Mouse (Mus musculus) lung, postnatal 25 days (tissue): ENCODE measurements around the gene Sdf4.

ENCODE experiments used
- DNase-seq: peaks from one replicate; pipeline ENCODE4 v3.0.0; 2022; ENCODE audit warnings: low spot score

The Sdf4 gene

DNA sequence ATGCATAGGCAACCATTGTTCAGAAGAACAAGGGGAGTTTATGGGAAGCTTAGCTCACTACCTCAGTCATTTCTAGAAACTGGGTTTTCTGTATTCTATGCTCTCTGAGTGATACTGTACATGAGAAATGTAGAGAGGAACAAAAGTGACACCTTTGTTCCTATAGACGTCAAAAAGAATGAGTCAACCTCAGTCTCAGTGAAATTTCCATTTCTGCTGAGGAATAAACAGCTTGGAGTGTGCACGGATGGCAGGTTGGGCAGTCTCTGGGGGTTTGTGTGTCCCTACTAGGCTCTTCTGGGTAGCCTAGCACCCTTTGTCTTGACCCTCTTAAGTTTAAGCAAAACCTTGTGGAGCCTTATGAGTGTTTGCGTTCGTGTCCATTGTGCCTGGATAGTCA lies 15.7 kb downstream of the Sdf4 start:
- DNase-seq = no peak

DNA sequence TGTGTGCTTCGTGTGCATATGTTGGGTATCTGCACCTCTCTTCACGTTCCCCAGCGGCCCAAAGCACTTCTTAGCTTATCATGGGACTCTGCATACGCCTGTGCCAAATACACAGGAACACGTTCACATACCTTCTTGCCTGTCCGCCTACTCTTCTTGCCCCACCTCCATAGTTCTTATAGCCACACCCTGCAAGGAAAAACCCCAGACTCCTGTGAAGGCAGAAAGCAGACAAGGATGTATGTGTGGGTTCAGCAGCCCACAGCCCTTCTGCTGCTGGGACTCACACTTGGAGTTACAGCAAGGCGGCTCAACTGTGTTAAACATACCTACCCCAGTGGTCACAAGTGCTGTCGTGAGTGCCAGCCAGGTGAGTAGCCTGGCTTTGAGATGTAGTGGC lies 21.0 kb downstream of the Sdf4 start, which contains the start of gene Tnfrsf4:
TSS of gene Tnfrsf4 (plus strand) at position 207 of the 400 bp plus-strand sequence.
- DNase-seq = no peak

DNA sequence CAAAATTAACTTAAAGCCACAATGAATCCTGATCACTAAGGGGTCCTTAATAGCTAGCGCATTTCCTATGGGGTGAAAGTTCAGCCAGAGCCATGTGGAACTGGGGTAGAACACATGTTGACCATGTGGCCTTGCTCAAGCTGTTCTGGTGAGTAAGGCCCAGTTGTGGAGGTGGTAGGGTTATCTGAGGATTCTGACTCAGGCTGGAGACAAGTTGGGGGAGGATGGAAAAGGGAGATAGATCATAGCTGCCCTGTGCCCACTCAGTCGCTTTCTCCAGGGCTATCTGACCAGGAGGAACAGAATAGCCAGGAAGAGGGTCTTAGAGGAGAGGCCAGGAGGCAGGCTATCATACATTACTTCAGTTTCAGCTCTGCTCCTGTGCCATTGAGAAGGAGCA lies 21.8 kb downstream of the Sdf4 start:
- no peak for DNase-seq

DNA sequence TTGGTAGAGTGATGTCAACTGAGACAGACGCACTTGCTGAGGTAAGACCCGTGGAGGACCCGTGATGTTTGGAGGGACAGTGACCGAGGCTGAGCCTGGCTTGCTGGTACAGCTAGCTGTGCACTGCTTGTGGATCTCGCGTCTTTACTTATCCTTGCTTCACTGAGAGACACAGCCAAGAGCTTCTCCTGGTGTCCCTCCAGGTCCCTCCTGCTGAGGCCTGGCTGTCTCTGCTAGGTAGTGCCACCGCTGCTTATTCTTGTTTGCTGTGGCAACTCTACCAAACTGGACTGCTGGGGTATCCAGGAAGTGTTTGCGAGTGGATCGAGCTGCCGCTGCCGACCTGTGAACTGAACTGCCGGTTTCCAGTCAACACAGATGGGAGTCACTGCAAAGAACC lies 27.1 kb downstream of the Sdf4 start:
- no peak for DNase-seq

DNA sequence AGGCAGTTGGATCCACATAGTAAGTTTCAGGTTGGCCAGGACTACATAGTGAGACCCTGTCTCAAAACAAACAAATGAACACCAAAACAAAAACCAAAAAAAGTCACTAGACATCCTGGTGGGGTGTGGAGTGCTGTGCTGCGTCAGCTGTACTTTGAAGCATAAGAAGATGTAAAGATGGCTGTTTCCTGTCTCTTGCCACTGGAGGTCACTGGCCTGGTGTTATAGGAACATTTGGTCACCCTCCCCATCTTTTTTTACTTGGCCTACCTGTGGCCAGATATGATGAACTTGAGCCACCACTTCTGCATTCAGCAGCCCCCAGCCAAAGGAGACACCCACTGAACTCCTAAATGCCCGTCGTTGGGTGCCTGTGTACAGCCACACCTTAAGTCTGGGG lies 28.7 kb downstream of the Sdf4 start:
- DNase-seq = no peak

DNA sequence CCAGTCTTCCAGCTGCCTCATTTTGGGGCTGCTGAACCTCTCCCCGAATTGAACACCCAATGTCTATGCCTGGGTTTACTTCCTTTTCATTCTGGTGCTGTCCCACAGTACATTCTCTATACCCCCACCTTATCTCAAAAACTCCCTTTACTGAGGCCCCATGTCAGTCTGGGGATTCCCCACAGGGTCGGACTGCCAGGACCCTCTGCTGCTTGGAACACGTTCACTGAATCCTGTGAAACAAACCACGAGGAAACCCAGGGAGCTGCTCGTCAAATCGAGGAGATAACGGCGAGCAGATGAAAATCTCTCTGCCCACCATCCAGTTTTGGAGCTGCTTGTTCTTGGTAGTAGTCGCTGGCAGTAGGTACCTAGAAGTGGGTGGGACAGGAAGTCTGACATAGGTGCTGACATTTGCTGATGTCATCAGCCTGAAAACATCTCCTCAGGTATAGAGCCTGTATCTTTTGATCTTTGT lies 29.3 kb downstream of the Sdf4 start:
- peak; percentile 26 for DNase-seq

DNA sequence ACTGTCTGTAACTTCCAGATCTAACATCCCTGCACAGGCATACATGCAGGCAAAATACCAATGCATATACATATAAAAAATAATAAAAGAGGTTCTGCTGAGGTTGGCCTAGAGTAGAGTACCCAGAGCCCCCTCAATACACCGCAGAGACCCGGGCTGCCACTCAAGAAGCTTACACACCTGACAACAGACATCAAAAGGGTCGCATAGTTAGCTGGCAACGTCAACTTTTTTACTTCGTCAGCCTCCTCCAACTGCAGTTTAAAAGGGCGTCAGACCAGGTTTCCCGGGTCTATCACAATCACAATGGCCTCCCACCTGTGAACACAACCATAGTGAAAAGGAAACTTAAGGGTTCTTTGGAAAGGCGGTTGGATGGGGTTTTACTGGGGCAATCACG lies 30.8 kb downstream of the Sdf4 start:
- DNase-seq = no peak

DNA sequence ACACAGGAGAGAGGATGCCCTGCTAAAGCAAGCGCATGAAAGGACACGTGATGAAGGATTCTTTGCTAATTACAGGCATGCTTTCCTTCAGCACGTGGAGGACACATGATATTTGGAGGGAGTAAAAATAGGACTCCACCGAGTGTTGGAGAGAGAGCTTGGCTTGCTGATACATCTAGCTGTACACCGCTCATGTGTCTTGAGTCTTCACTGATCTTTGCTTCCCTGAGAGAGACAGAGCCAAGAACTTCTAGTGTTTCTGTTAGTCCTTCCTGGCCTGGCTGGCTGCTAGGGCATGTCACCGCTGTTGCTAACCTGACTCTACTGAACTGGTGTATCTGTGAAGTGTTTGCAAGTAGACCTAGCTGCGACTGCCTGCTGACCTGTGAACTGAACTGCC lies 31.5 kb downstream of the Sdf4 start:
- no peak for DNase-seq

DNA sequence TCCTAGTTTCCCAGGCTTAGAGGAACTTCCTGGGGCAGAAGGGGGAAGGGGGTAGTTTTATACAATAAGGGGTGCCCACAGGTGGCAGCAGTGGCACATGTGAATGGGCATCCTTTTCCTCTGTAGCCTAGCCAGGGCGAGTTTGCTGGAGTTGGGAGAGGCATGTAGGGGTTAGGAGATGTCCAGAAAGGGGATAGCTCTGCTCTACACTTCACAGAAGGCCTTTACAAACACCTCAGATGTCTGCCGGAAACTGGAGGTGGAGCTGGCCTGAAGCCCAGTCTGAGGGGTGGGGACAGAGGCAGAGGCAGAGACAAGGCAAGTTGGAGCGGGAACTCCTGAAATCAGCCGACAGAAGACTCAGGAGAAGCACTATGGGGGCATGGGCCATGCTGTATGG lies 33.3 kb downstream of the Sdf4 start, which contains the start of gene Tnfrsf18:
TSS of gene Tnfrsf18 (plus strand) at position 152 of the 400 bp plus-strand sequence.
- peak; percentile 42 for DNase-seq

DNA sequence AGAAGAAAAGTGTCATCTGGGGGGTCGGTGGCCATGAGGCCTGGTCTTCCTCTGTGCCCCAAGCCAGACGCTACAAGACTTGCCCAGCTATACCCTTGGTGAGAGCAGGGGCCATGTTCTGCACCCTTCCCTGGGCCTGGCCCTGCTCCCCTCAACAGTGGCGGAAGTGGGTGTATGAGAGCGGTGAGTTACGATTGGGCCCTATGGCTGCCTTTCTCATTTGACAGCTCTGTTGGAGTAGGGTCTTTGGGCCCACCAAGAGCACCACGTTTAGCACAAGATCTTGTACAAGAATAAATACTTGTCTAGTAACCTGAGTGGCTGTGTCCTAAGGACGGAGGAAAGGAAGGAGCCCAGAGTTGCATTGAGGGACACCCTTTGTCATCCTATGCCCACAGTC lies 35.9 kb downstream of the Sdf4 start:
- DNase-seq = no peak

DNA sequence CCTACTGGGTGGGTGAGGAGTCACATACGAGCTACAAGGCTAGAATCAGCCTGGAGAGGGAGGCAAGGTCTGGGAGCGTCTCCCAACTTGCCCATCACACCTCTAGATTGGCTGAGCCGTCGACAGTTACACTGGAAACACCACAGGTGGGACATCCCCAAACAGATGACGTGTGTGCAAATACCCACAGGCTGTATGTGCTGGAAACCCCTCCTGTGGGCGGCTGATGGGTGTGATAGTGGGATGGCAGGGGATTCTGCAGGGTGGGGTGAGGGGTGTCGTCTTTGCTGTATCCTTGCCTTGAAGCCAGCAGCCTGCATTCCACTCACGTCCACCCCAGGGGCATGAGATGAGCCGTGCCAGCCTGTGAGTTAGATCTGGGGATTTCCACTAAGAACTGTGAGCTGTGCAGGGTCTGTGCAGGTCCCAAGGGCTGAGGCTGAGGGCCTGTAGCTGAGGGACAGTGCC lies 38.0 kb downstream of the Sdf4 start:
- DNase-seq = no peak

DNA sequence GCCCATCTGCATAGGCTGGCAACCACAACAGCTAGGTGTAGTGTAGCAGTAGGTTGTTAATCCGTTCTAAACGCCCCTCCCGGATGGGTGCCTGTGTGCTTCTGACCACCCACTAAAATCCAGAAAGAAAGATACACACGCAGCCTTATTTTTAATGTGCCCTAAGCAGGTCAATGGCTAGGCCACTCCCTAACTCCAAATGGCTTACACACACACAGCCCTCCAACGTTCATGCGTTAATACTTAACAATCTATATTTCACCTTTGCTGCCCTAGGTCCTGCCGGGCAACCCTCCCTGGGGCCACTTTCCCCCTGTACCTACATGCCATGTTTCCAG lies 38.6 kb downstream of the Sdf4 start:
- DNase-seq = no peak

DNA sequence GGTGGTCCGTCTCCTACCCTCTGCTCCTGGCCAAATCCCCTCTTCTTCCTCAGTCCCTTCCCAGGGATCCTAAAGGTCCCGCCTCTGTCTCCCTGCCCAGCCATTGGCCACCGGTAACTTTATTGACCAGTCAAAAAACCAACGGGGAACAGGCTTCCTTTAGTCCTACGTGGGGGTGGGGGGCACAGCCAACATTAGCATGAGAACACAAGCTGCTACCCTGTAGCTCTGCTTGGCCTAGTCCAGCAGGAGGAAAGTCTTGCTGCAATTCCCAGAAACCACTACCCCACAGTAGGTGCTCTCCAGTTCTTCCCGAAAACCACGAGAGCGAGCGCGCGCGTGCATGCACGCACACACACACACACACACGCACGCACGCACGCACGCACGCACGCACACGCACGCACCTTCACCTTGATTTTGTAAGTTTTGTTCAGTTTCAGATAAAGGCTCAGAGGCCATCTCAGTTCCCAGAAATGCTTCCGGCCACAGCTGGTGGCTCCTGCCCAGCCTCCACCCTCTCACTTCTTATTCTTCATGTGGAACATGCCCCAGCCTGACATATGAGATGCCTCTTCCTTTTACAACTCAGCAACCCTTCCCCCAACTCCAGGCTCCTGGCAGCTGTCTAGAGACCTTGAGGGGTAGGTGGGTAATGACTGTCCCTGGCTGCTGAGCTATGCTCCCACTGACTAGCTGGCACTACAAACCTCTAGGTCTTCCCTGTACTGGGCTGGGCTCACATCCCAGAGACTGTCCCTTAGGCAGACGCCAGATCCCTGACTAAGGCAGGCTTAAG lies 39.1 kb downstream of the Sdf4 start:
- peak; percentile 86 for DNase-seq

DNA sequence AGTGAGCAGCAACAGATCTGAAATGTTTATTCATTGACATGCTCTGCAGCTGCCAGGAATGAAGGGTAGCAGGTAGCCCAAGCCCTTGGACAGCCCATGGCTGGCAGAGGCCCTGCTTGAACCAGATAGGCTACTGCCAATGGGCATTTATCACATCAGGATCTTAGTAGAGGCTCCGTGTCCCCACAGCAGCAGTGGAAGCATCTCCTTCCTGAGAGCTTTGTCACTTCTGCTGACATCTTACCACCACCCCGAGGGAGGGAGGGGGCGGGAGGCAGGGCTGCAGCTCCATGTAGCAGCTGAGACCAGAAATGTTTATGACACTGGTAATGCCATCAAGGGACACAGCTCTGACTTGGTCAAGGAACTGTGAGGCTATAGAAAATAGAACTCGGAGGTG lies 40.2 kb downstream of the Sdf4 start:
- no peak for DNase-seq

DNA sequence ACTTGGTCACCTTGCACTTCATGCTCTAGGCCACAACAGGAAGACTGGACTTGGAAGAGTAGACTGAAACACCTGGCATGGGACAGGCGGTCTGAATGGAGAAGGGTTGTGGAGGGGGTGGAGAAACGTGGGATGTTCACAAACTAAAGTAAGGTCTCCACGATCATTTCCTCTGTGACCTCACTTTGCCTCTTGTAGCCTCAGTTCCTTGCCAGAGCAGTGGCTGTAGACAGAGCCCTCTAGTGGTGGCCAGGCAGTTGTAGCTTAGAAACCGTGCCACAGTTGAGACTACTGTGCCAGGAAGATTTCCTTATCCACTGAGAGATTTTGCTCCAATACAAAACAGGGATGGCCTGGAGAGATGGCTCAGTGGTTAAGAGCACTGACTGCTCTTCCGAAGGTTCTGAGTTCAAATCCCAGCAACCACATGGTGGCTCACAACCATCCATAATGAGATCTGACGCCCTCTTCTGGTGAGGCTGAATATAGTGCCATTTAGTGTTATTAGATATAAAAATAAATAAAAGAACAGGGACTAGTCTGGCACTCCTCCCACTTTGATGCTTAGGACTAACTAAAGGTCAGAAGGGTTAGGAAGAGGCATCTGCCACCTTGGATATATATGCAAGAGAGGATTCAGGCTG lies 40.9 kb downstream of the Sdf4 start:
- DNase-seq = peak; percentile 71

DNA sequence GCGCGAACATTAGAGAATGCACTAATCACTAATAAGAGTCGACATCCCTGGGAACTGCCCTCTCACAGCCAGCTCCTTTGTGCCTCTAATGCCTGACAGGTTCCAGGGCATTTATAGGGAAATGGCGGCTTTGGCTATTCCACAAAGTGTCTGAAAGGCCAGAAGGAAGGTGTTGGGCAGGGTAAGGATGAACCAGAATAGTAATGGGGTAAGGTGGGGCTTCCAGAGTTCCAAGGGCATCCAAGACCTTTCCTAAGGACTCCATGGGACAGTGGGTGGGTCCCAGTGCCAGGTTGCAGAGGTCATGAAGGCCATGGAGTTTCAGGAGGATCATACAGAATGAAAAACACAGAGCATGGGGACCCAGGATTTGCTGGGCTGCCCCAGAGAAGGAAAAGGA lies 41.6 kb downstream of the Sdf4 start:
- no peak for DNase-seq

DNA sequence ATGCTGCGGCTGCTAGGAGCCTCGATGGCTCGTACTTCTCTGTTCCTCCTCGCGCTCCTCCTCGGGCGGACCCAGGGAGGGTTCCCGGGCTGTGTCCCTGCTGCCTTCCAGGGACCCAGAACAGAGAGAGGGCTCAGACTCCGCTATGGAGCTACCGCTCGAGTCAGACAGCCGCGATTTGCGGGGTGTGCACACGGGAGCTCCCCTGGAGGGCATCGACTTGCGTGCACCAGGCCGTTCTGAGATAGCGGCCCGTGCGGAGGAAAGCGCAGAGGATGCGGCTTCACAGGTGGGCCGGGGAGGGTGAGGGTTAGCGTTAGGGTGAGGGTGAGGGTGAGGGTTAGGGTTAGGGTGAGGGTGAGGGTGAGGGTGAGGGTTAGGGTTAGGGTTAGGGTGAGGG lies 42.2 kb downstream of the Sdf4 start:
- DNase-seq = no peak

DNA sequence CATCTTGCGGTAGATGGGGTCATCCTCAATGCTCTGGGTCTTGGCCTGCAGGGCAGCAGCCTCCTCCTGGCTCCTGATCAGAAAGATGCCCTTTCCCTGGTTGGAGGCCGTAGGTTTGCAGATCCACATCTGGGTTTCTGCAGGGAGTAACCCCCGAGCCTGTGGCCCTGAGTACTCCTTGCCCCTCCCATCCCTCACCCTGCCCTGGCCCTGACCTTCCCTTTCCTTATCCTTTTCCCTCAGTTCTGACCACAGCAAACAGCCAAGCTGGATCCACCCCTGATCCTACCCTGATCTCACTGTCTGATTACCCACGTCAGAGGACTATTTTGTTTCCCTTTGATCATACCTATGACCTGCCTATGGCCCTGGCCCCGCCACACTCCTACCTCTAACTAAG lies 52.1 kb downstream of the Sdf4 start:
- no peak for DNase-seq

DNA sequence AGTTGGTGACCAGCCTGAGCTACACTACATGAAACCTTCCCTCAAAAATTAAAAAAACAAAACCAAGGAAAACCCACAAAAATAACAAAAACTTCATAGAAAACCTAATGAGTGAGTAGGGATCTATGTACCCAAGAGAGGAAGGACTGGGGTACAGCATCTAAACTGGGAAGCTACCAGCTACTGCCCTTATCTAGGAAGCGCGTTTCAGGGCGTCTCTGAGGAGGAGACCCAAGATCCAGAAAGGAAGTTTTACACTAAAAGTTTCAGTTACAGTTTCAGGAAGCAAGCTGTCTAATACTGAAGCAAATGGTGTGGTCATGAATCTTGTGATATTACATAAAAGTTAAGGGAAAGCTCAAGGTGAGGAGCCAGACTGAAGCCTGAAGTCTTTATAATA lies 57.1 kb downstream of the Sdf4 start:
- DNase-seq = no peak

DNA sequence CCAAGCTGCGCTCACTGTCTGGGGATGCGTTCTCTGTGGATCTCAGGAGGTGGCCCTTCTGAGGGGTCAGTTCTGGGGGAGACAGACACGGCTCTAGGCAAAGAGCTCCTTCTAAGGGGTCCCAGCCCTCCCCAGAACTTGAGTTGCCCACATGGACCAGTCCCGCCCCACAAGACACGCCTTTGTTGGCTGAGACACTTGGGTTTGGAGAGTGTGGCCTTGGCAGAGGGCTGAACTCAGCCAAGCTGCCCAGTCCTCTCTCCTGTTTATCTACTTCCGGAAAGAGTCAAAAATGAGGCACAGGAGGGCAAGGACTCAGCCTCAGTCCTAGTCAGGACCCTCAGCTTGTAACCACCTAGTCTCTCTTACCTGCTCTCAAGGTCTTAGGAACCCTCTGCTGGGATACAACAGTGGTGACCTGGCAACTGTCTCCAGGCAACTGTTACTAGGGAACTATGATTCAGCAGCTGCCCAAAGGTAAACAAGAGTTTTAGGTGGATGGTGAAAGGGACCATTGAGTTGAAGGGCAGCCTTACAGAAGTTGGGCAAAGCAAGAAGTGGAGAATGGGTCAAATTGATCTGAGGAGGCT lies 57.8 kb downstream of the Sdf4 start:
- DNase-seq = peak; percentile 53

DNA sequence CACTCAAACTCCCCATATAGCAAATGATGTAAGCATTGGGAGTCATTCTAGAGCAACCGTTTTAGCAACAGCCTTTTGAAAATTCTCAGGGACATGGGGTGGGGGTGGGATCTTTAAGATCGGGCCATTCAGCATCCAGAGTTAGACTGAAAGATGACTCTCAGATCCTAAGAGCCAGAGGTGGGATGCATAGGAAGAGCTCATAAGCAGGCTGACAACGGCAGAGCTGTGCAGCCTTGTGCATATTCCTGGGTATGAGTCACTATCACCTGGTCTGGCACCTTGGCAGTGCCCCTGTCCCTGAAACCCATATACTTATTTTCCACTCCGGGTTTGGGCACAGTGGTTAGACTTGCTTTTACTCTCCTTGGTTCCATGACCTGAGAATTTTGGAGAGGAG lies 60.4 kb downstream of the Sdf4 start:
- DNase-seq = no peak

DNA sequence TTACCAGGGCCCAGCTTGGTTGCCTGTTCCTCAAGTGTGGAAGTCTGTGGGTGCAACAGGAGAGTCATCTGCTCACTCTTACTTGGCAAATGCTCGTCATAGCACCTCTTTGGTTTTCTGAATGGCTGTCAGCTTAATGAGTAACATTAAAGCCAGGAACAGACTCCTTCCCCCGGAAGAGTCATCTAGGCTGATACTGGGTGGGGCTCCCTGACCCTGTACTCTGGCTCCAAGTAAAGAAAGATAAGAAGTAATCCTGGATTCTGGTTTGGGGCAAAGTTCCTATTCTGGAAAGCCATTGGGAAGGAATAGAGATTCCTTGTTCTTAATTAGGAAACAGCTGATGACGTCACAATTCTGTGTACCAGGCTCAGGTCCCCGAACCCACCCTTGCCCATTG lies 61.5 kb downstream of the Sdf4 start:
- DNase-seq = no peak

DNA sequence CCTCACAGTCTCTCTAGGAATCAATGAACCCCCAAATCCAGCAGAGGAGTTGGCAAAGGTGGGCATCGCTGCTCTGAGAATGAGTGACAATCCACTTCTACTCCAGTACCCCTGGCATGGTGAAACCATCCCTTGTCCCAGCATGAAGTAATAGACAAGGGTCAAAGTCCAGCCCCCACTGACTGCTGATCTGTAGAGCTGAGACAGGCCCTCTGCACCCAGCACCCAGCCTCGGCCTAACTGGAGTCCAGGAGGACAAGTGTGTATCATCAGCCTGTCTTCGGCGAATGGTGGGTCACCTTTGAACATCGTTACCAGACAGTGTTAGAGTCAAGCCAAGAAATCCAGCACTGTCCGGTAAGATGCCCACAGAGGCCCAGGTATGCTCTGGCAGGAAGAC lies 61.9 kb downstream of the Sdf4 start:
- no peak for DNase-seq
